Mouse (Mus musculus): ENCODE data around the gene Mypn.

- TF ChIP-seq POLR2A (IDR thresholded peaks at IDR 0.05; ENCODE audit: low read depth, low read length) (no peak), CTCF (IDR thresholded peaks at IDR 0.05; ENCODE audit: extremely low read depth, insufficient read depth, insufficient read length, insufficient replicate concordance) (no peak)
These were observed 114.5 kb downstream of the Mypn start for GRCm38 (mm10) chr10:63089103-63089757.

Data from spleen, adult 2 months (tissue).